Mouse (Mus musculus) right cerebral cortex, postnatal 4 days (tissue): ENCODE data around the gene Tsga13.

Source experiments
- DNase-seq: peaks from one replicate; pipeline ENCODE4 v3.0.0-alpha.2; 2022

Tsga13 gene

GRCm38 (mm10) chr6:30855205-30855604 lies 60.2 kb downstream of the Tsga13 start:
- DNase-seq = no peak

- no peak for DNase-seq
Measured at GRCm38 (mm10) chr6:30849818-30850217, 65.6 kb downstream of the Tsga13 start.
